Mouse (Mus musculus) embryonic fibroblast, embryonic 13.5 days (primary cell): ENCODE measurements around the gene Gtf2ird1. TPM values are rescaled to one million over a fixed set of nuclear protein-coding genes. Genes with fewer than 3 reads are reported as not detected.
"Not testable (repeated sequence)": the region's sequence is repeated elsewhere in the genome, so short reads cannot be mapped to it uniquely, and the experiment has no call there.

Experiments used
- H3K27ac ChIP-seq: 2 replicates; pipeline ENCODE4 v1.5.1; 2012; ENCODE audit warnings: low read length, control low read depth, inconsistent platforms; ENCODE audit not compliant: insufficient read depth
- H3K4me1 ChIP-seq: 2 replicates; pipeline ENCODE4 v1.6.1; 2011; ENCODE audit warnings: low read length; ENCODE audit not compliant: control insufficient read depth, insufficient read depth
- H3K4me3 ChIP-seq: 2 replicates; pipeline ENCODE4 v1.5.1; 2011; ENCODE audit warnings: mild to moderate bottlenecking, control low read depth, low read length; ENCODE audit not compliant: insufficient read depth
- CTCF ChIP-seq: IDR thresholded peaks from 2 replicates; pipeline ENCODE4 v1.5.1; 2011; ENCODE audit warnings: mild to moderate bottlenecking, control low read depth, low read length, moderate library complexity, borderline replicate concordance; ENCODE audit not compliant: insufficient read depth
- POLR2A ChIP-seq: IDR thresholded peaks from 2 replicates; pipeline ENCODE4 v1.6.1; 2011; ENCODE audit warnings: low read depth, mild to moderate bottlenecking, control low read depth, low read length, moderate library complexity
- polyA plus RNA-seq: library from polyadenylated mRNA; stranded (reverse); fragments of >200 nt; gene quantifications from 2 replicates; pipeline ENCODE4 v1.2.4, GENCODE M21; 2011; ENCODE audit warnings: low read depth; ENCODE audit not compliant: missing spikeins, insufficient read length

Gene Gtf2ird1
- polyA plus RNA-seq, 1 experiment: 58.2 TPM

- no peak overlapping the region for H3K27ac ChIP-seq
- TF ChIP-seq POLR2A (no peak), CTCF (no peak)
- no peaks in the 10 kb centered on the region for H3K4me1 ChIP-seq
- no peak overlapping the region for H3K4me3 ChIP-seq
Measured at GRCm38 (mm10) chr5:134462731-134463130, 6.2 kb upstream of the Gtf2ird1 start.

- Histone ChIP-seq H3K4me1 (no peaks in the 10 kb centered on the region), H3K27ac (no peak overlapping the region)
- no peak for TF ChIP-seq POLR2A
Measured at GRCm38 (mm10) chr5:134462316-134462715, 5.8 kb upstream of the Gtf2ird1 start.

GRCm38 (mm10) chr5:134460546-134460945 lies 4.0 kb upstream of the Gtf2ird1 start:
- no peak for TF ChIP-seq CTCF
- TF ChIP-seq POLR2A: no peak
- H3K4me1 ChIP-seq: no peaks in the 10 kb centered on the region
- H3K4me3 ChIP-seq: no peak overlapping the region
- H3K27ac ChIP-seq: no peak overlapping the region

More at GRCm38 (mm10) chr5:134462316-134462715, 5.8 kb upstream of the Gtf2ird1 start:
- no peak overlapping the region for H3K4me3 ChIP-seq

GRCm38 (mm10) chr5:134459096-134459495 lies 2.6 kb upstream of the Gtf2ird1 start:
- TF ChIP-seq POLR2A (no peak), CTCF (no peak)
- H3K4me1 ChIP-seq: 0 out of 2 replicates have a peak, but pooled peaks cover 1% of the 10 kb centered on the region
- H3K27ac ChIP-seq: no peak overlapping the region
- H3K4me3 ChIP-seq: no peak overlapping the region

GRCm38 (mm10) chr5:134458416-134458815 lies 1.9 kb upstream of the Gtf2ird1 start:
- H3K4me1 ChIP-seq: peaks cover 7% of the 10 kb centered on the region; the same call in 1 of the 2 replicates
- TF ChIP-seq CTCF (no peak), POLR2A (no peak)
- H3K27ac ChIP-seq: no peak overlapping the region
- H3K4me3 ChIP-seq: no peak overlapping the region

- Histone ChIP-seq H3K4me3 (no peak overlapping the region), H3K4me1 (peaks cover 7% of the 10 kb centered on the region; the same call in 1 of the 2 replicates), H3K27ac (no peak overlapping the region)
- TF ChIP-seq CTCF (no peak), POLR2A (no peak)
Measured at GRCm38 (mm10) chr5:134457371-134457770, 855 bp upstream of the Gtf2ird1 start.

- Histone ChIP-seq H3K4me3 (peak overlapping the region; percentile 89), H3K27ac (peak overlapping the region; percentile 16), H3K4me1 (peaks cover 7% of the 10 kb centered on the region; the same call in 1 of the 2 replicates)
- TF ChIP-seq POLR2A (peak; percentile 45), CTCF (no peak)
Measured at GRCm38 (mm10) chr5:134455914-134456423, 547 bp downstream of the Gtf2ird1 start.

GRCm38 (mm10) chr5:134455186-134455895 lies 1.2 kb downstream of the Gtf2ird1 start:
- peak; percentile 12; the same call in 1 of the 2 replicates for TF ChIP-seq POLR2A
- no peak for TF ChIP-seq CTCF
- H3K4me3 ChIP-seq: peak overlapping the region; percentile 89
- H3K4me1 ChIP-seq: peaks cover 7% of the 10 kb centered on the region; the same call in 1 of the 2 replicates
- H3K27ac ChIP-seq: peak overlapping the region; percentile 16

- H3K27ac ChIP-seq: no peak overlapping the region
- H3K4me3 ChIP-seq: peak overlapping the region; percentile 89
- TF ChIP-seq POLR2A (no peak), CTCF (no peak)
Measured at GRCm38 (mm10) chr5:134454421-134454820, 2.1 kb downstream of the Gtf2ird1 start.

GRCm38 (mm10) chr5:134453577-134453976 lies 2.9 kb downstream of the Gtf2ird1 start:
- H3K4me1 ChIP-seq: peaks cover 7% of the 10 kb centered on the region; the same call in 1 of the 2 replicates
- TF ChIP-seq CTCF: no peak
- no peak for TF ChIP-seq POLR2A
- no peak overlapping the region for H3K4me3 ChIP-seq
- no peak overlapping the region for H3K27ac ChIP-seq

More at GRCm38 (mm10) chr5:134454421-134454820, 2.1 kb downstream of the Gtf2ird1 start:
- H3K4me1 ChIP-seq: peaks cover 7% of the 10 kb centered on the region; the same call in 1 of the 2 replicates

GRCm38 (mm10) chr5:134446755-134447154 lies 9.8 kb downstream of the Gtf2ird1 start:
- H3K27ac ChIP-seq, H3K4me3 ChIP-seq, H3K4me1 ChIP-seq: not testable (repeated sequence)
